Mouse (Mus musculus) CD4-positive helper T cell, adult 2 months (primary cell): ENCODE measurements around the gene Ldlr.

Experiments used
- DNase-seq: peaks from one replicate; pipeline ENCODE4 v3.0.0-alpha.2; 2012; ENCODE audit warnings: low read depth, missing footprints, low spot score

The Ldlr gene

GRCm38 (mm10) chr9:21725224-21726121 is 2.2 kb downstream of the Ldlr start:
- DNase-seq: peak; percentile 17

- no peak for DNase-seq
These were observed 3.1 kb downstream of the Ldlr start for GRCm38 (mm10) chr9:21726218-21726975.

DNA sequence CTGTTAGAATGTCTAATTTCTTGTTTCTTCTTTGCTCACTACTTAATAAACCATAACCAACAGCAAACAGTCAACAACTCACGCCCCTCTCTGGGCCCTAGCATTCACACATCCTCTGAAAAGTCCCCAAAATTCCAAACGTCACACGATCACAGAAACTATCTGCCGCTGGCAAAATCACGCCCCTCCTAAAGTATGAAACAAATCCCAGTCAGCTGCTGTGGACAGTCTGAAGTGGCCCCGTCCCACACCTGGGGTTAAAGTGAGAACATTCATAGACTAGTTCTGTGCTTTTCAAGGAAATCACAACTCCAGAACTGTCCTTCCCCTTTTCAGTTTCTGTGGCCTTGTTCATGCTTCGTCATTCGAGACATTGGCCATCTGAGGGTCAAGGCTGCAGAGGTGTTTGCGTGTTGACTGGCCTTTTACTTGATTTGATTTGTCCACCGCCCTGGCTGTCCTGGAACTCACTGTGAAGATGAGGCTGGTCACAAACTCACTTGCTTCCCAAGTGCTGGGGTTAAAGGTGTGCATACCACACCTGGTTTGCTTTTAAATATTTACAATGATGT is 5.1 kb downstream of the Ldlr start:
- no peak for DNase-seq

DNA sequence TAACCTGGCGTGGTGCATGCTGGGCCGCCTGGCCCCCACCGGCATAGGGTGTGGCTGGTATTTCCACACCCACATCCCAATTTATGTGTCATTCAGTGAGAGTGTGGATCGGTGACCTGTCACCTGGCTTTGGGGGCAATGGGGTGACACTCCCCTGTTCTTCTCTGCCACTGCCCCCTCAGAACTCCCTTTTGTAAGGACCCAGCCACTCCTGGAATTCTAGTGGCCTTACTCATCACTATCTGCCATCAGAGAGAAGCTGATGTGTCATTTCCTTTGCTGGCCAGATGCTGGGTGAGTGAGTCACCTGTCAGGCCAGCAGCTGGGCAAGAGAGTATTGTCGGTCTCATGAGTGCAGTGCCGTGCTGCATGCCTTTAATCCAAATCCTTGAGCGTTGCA is 6.0 kb downstream of the Ldlr start:
- DNase-seq: no peak

GRCm38 (mm10) chr9:21732288-21732687 is 9.0 kb downstream of the Ldlr start:
- no peak for DNase-seq

- DNase-seq: no peak
These were observed 10.2 kb downstream of the Ldlr start for GRCm38 (mm10) chr9:21733446-21733845.

DNA sequence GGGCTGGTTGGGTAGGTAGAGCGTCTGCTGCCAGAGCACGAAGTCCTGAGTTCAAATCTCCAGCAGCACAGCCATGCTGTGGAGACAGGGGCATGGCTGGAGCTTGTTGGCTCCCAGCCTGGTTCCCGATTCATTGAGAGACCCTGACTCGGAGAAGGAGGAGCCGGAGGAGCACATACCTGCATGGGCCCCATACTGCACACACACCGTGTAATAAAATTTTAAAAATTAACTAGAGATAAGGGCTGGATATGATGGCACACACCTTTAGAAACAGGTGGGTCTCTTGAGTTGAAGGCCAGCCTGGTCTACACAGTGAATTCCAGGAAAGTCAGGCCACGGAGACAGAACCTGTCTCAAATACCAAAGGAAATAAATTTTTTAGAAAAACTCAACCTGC is 10.7 kb downstream of the Ldlr start:
- DNase-seq: no peak

- no peak for DNase-seq
These were observed 11.8 kb downstream of the Ldlr start for GRCm38 (mm10) chr9:21735126-21735525.

DNA sequence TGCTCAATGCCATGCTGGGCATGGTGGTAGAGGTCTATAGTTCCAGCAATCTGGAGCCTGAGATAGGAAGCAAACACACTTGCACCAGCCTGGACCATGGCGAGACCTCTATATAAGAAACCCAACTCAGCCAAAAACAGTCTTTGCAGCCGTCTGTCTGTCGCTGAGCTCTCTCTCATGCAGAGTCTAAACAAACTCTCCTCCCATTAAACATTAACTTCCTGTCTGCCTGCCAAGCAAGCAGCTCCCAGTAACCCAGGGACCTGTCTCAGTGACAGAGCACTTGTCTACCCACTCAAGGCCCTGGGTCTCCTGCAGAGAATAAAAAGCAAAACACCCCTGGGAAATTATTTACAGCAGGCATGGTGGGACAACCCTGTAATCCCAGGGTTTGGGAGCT is 13.3 kb downstream of the Ldlr start:
- DNase-seq: no peak

GRCm38 (mm10) chr9:21737188-21737587 is 13.9 kb downstream of the Ldlr start:
- DNase-seq: no peak

DNA sequence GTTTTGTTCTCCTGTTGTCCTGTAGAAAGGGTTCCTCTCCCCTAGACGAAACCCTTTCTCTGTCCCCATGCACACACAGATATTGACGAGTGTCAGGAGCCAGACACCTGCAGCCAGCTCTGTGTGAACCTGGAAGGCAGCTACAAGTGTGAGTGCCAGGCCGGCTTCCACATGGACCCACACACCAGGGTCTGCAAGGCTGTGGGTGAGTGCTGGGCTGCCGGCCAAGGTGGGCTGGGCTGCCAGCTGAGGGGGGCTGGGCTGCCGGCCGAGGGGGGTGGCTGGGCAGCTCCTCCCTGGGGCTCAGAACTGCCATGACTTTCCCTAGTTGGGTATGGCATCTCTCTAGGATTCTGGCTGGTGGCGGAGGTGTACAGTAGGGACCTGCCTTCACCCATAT is 15.5 kb downstream of the Ldlr start:
- peak; percentile 18 for DNase-seq

- DNase-seq: no peak
These were observed 17.1 kb downstream of the Ldlr start for GRCm38 (mm10) chr9:21740427-21740826.

DNA sequence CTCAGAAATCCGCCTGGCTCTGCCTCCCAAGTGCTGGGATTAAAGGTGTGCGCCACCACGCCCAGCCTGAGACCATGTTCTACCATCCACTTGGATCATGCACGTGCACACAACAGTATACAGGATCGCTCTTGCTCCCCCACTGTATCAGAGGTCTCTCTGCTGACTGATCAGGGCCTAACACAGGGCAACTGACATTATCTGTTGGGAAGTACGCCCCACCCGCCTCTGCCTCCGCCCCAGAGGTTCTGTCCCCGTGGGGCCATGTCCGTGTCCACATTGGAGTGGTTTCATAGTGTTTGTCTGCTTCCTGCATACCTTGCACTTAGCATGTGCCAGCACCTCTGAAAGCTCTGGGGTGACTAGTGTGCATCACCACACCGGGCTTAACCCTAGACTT is 18.2 kb downstream of the Ldlr start:
- no peak for DNase-seq

GRCm38 (mm10) chr9:21747238-21747774 is 24.0 kb downstream of the Ldlr start:
- DNase-seq: no peak

- no peak for DNase-seq
These were observed 24.8 kb downstream of the Ldlr start for GRCm38 (mm10) chr9:21748033-21748432.

DNA sequence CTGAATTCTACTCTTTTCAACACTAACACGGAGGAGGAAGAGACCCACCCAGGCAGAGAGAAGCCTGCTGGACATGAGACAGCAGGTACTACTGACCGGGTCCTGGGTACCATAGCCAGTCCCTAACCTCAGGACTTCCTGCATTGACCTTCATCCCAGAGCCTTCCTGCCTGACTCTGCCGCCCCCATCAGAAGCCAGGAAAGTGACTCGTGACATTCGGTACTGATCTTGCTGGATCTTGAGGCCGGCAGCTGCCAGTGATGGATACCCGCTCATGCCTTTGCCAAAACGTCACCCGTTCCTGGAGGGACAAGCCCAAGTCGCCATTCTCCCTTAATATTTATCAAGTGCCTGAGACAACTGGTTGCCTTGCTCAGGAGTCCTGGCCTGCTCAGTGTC is 25.2 kb downstream of the Ldlr start:
- DNase-seq: no peak

- no peak for DNase-seq
These were observed 26.3 kb downstream of the Ldlr start for GRCm38 (mm10) chr9:21749382-21750118.

DNA sequence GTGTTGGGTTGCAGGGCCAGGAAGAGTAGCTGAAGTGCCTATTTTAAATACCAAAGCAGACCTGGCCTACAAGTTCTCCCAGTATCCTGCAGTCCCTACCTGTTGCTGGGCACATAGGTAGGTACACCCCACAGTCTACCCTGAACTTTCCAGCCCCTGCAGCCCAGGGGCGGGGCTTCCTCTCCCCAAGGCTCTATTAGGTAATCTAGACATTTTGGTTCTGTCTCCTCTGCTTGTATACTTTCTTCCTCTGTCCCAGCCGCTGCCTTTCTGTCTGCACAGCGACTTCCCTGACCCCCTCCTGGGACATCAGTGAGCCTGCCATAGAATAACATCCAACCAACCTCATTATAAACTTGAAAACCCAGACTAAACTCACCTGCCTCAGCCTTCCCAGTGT is 27.1 kb downstream of the Ldlr start:
- DNase-seq: no peak

GRCm38 (mm10) chr9:21751347-21751746 is 28.1 kb downstream of the Ldlr start:
- no peak for DNase-seq

DNA sequence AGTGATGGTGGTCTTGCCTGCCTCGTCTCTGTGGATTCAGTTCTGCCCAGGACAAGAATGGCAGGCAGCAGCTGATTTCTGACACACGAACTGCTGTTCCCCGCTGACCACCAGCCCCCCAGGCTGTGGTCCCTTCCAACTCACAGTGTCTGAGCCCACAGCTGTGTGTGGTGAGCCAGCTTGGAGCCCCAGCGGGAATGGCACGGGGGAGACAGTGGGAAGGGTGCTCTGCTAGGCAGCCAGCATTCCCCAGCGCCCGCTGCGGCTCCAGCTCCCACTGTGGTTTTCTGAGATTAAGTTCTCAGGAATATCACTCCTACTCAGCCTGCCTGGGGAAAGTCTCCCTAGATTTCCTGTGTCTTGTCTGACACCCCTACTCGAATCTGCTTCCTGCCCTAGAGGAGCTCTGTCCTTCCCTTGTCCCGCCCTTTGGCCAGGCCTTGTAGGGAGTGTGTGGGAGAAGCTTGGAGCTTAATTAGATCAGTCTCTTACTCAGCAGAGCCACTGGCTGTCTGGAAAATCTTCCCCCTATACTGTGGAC is 29.0 kb downstream of the Ldlr start:
- no peak for DNase-seq

- no peak for DNase-seq
These were observed 30.7 kb downstream of the Ldlr start for GRCm38 (mm10) chr9:21754003-21754402.
